Mouse (Mus musculus): ENCODE data around the gene Timm13. TPM values are rescaled to one million over a fixed set of nuclear protein-coding genes. Genes with fewer than 3 reads are reported as not detected.

The Timm13 gene
- polyA plus RNA-seq, 1 experiment from 2014 or later = 355 TPM

- H3K4me1 ChIP-seq (ENCODE audit: control insufficient read depth, insufficient read depth, low read length) = peaks cover 85% of the 10 kb centered on the region
- no peaks in the 10 kb centered on the region for H3K36me3 ChIP-seq (ENCODE audit: control insufficient read depth, insufficient read depth, low read length)
- H3K4me3 ChIP-seq (ENCODE audit: low read depth, low read length) = peak overlapping the region; percentile 28; the same call in 1 of the 2 replicates
- H3K27me3 ChIP-seq (ENCODE audit: control insufficient read depth, insufficient read depth, low read length) = peaks cover 39% of the 10 kb centered on the region
- H3K4me2 ChIP-seq (ENCODE audit: low read depth, severe bottlenecking) = peak overlapping the region; percentile 62
- no peaks in the 10 kb centered on the region for H3K9me3 ChIP-seq (ENCODE audit: control insufficient read depth, low read length)
- ATAC-seq (ENCODE audit: insufficient number of reproducible peaks, low FRiP score, low TSS enrichment, low read depth) = no peak
- peak overlapping the region; percentile 79; the same call in 1 of the 2 replicates for H3K27ac ChIP-seq (replicated peaks; ENCODE audit: low read depth, low read length)
- H3K9ac ChIP-seq (ENCODE audit: low read length) = no peak overlapping the region; the same call in 1 of the 2 replicates
- no peak for DNase-seq (ENCODE audit: low spot score)
- 4% methylated on average over 17 of the region's 17 CpGs for WGBS
Measured at GRCm38 (mm10) chr10:80935698-80936097, 34.9 kb upstream of the Timm13 start.

GRCm38 (mm10) chr10:80935241-80935640 lies 34.5 kb upstream of the Timm13 start:
- H3K27ac ChIP-seq (replicated peaks; ENCODE audit: low read depth, low read length) = no peak overlapping the region
- 9% methylated on average over 3 of the region's 3 CpGs for WGBS

GRCm38 (mm10) chr10:80934136-80934985 lies 33.6 kb upstream of the Timm13 start:
- ATAC-seq (ENCODE audit: insufficient number of reproducible peaks, low FRiP score, low TSS enrichment, low read depth) = no peak
- Histone ChIP-seq H3K4me3 (ENCODE audit: low read depth, low read length) (no peak overlapping the region), H3K9me3 (ENCODE audit: control insufficient read depth, low read length) (no peaks in the 10 kb centered on the region)

More at GRCm38 (mm10) chr10:80935241-80935640, 34.5 kb upstream of the Timm13 start:
- ATAC-seq (ENCODE audit: insufficient number of reproducible peaks, low FRiP score, low TSS enrichment, low read depth) (no peak), DNase-seq (ENCODE audit: low spot score) (no peak)
- Histone ChIP-seq H3K9ac (ENCODE audit: low read length) (no peak overlapping the region), H3K4me1 (ENCODE audit: control insufficient read depth, insufficient read depth, low read length) (peaks cover 84% of the 10 kb centered on the region), H3K36me3 (ENCODE audit: control insufficient read depth, insufficient read depth, low read length) (no peaks in the 10 kb centered on the region), H3K4me2 (ENCODE audit: low read depth, severe bottlenecking) (no peak overlapping the region), H3K27me3 (ENCODE audit: control insufficient read depth, insufficient read depth, low read length) (peaks cover 40% of the 10 kb centered on the region), H3K4me3 (ENCODE audit: low read depth, low read length) (0 out of 2 replicates have a peak overlapping the region, but pooled peaks have one; percentile 0), H3K9me3 (ENCODE audit: control insufficient read depth, low read length) (no peaks in the 10 kb centered on the region)

GRCm38 (mm10) chr10:80933421-80933979 lies 32.7 kb upstream of the Timm13 start:
- peaks cover 40% of the 10 kb centered on the region for H3K27me3 ChIP-seq (ENCODE audit: control insufficient read depth, insufficient read depth, low read length)
- H3K36me3 ChIP-seq (ENCODE audit: control insufficient read depth, insufficient read depth, low read length) = no peaks in the 10 kb centered on the region
- WGBS = 1% methylated on average over 21 of the region's 21 CpGs
- no peak overlapping the region for H3K4me3 ChIP-seq (ENCODE audit: low read depth, low read length)
- DNase-seq (ENCODE audit: low spot score) (peak; percentile 36), ATAC-seq (ENCODE audit: insufficient number of reproducible peaks, low FRiP score, low TSS enrichment, low read depth) (no peak)
- H3K4me2 ChIP-seq (ENCODE audit: low read depth, severe bottlenecking) = peak overlapping the region; percentile 29; the same call in 1 of the 2 replicates
- H3K4me1 ChIP-seq (ENCODE audit: control insufficient read depth, insufficient read depth, low read length) = peaks cover 81% of the 10 kb centered on the region
- no peak overlapping the region for H3K27ac ChIP-seq (replicated peaks; ENCODE audit: low read depth, low read length)
- no peaks in the 10 kb centered on the region for H3K9me3 ChIP-seq (ENCODE audit: control insufficient read depth, low read length)
- H3K9ac ChIP-seq (ENCODE audit: low read length) = no peak overlapping the region

More at GRCm38 (mm10) chr10:80934136-80934985, 33.6 kb upstream of the Timm13 start:
- no peak overlapping the region for H3K4me2 ChIP-seq (ENCODE audit: low read depth, severe bottlenecking)
- 42% methylated on average over 14 of the region's 14 CpGs for WGBS
- H3K4me1 ChIP-seq (ENCODE audit: control insufficient read depth, insufficient read depth, low read length) = peaks cover 85% of the 10 kb centered on the region
- H3K9ac ChIP-seq (ENCODE audit: low read length) = no peak overlapping the region
- no peaks in the 10 kb centered on the region for H3K36me3 ChIP-seq (ENCODE audit: control insufficient read depth, insufficient read depth, low read length)
- no peak overlapping the region for H3K27ac ChIP-seq (replicated peaks; ENCODE audit: low read depth, low read length)
- no peak for DNase-seq (ENCODE audit: low spot score)
- peaks cover 40% of the 10 kb centered on the region for H3K27me3 ChIP-seq (ENCODE audit: control insufficient read depth, insufficient read depth, low read length)

- Histone ChIP-seq H3K4me2 (ENCODE audit: low read depth, severe bottlenecking) (peak overlapping the region; percentile 81), H3K9ac (ENCODE audit: low read length) (no peak overlapping the region), H3K27me3 (ENCODE audit: control insufficient read depth, insufficient read depth, low read length) (peaks cover 40% of the 10 kb centered on the region), H3K9me3 (ENCODE audit: control insufficient read depth, low read length) (no peaks in the 10 kb centered on the region), H3K36me3 (ENCODE audit: control insufficient read depth, insufficient read depth, low read length) (no peaks in the 10 kb centered on the region), H3K4me3 (ENCODE audit: low read depth, low read length) (peak overlapping the region; percentile 56; the same call in 1 of the 2 replicates), H3K4me1 (ENCODE audit: control insufficient read depth, insufficient read depth, low read length) (peaks cover 76% of the 10 kb centered on the region), H3K27ac (replicated peaks; ENCODE audit: low read depth, low read length) (no peak overlapping the region)
- DNase-seq (ENCODE audit: low spot score) = peak; percentile 35
- ATAC-seq (ENCODE audit: insufficient number of reproducible peaks, low FRiP score, low TSS enrichment, low read depth) = no peak
- 2% methylated on average over 17 of the region's 17 CpGs for WGBS
Measured at GRCm38 (mm10) chr10:80932700-80933420, 32.1 kb upstream of the Timm13 start.

GRCm38 (mm10) chr10:80932206-80932605 lies 31.4 kb upstream of the Timm13 start:
- Histone ChIP-seq H3K27ac (replicated peaks; ENCODE audit: low read depth, low read length) (no peak overlapping the region), H3K9me3 (ENCODE audit: control insufficient read depth, low read length) (no peaks in the 10 kb centered on the region), H3K4me1 (ENCODE audit: control insufficient read depth, insufficient read depth, low read length) (peaks cover 70% of the 10 kb centered on the region), H3K9ac (ENCODE audit: low read length) (no peak overlapping the region; the same call in 1 of the 2 replicates), H3K4me2 (ENCODE audit: low read depth, severe bottlenecking) (peak overlapping the region; percentile 81), H3K36me3 (ENCODE audit: control insufficient read depth, insufficient read depth, low read length) (no peaks in the 10 kb centered on the region), H3K27me3 (ENCODE audit: control insufficient read depth, insufficient read depth, low read length) (peaks cover 37% of the 10 kb centered on the region), H3K4me3 (ENCODE audit: low read depth, low read length) (peak overlapping the region; percentile 56)
- DNase-seq (ENCODE audit: low spot score) (peak; percentile 75), ATAC-seq (ENCODE audit: insufficient number of reproducible peaks, low FRiP score, low TSS enrichment, low read depth) (no peak)
- WGBS = under 1% methylated on average over 20 of the region's 20 CpGs

- no peak for ATAC-seq (ENCODE audit: insufficient number of reproducible peaks, low FRiP score, low TSS enrichment, low read depth)
- H3K27me3 ChIP-seq (ENCODE audit: control insufficient read depth, insufficient read depth, low read length) = peaks cover 37% of the 10 kb centered on the region
- H3K4me1 ChIP-seq (ENCODE audit: control insufficient read depth, insufficient read depth, low read length) = peaks cover 65% of the 10 kb centered on the region
- WGBS = under 1% methylated on average over 26 of the region's 26 CpGs
- H3K4me2 ChIP-seq (ENCODE audit: low read depth, severe bottlenecking) = peak overlapping the region; percentile 81
- no peaks in the 10 kb centered on the region for H3K9me3 ChIP-seq (ENCODE audit: control insufficient read depth, low read length)
- H3K9ac ChIP-seq (ENCODE audit: low read length) = no peak overlapping the region
- H3K36me3 ChIP-seq (ENCODE audit: control insufficient read depth, insufficient read depth, low read length) = no peaks in the 10 kb centered on the region
- H3K4me3 ChIP-seq (ENCODE audit: low read depth, low read length) = peak overlapping the region; percentile 56
- DNase-seq (ENCODE audit: low spot score) = peak; percentile 58
- no peak overlapping the region for H3K27ac ChIP-seq (replicated peaks; ENCODE audit: low read depth, low read length)
Measured at GRCm38 (mm10) chr10:80931695-80932094, 30.9 kb upstream of the Timm13 start.

- peak overlapping the region; percentile 45 for H3K9ac ChIP-seq (ENCODE audit: low read length)
- H3K4me1 ChIP-seq (ENCODE audit: control insufficient read depth, insufficient read depth, low read length) = peaks cover 61% of the 10 kb centered on the region
- peaks cover 37% of the 10 kb centered on the region for H3K27me3 ChIP-seq (ENCODE audit: control insufficient read depth, insufficient read depth, low read length)
Measured at GRCm38 (mm10) chr10:80931153-80931671, 30.4 kb upstream of the Timm13 start.

More at GRCm38 (mm10) chr10:80931153-80931671, 30.4 kb upstream of the Timm13 start:
- Histone ChIP-seq H3K36me3 (ENCODE audit: control insufficient read depth, insufficient read depth, low read length) (no peaks in the 10 kb centered on the region), H3K4me3 (ENCODE audit: low read depth, low read length) (peak overlapping the region; percentile 56), H3K27ac (replicated peaks; ENCODE audit: low read depth, low read length) (no peak overlapping the region), H3K4me2 (ENCODE audit: low read depth, severe bottlenecking) (peak overlapping the region; percentile 81), H3K9me3 (ENCODE audit: control insufficient read depth, low read length) (no peaks in the 10 kb centered on the region)
- no peak for ATAC-seq (ENCODE audit: insufficient number of reproducible peaks, low FRiP score, low TSS enrichment, low read depth)
- 1% methylated on average over 13 of the region's 14 CpGs for WGBS
- DNase-seq (ENCODE audit: low spot score) = no peak
